Mouse (Mus musculus) MEL (cell line): ENCODE results near the gene Lztr1. TPM values are rescaled to one million over a fixed set of nuclear protein-coding genes. Genes with fewer than 3 reads are reported as not detected.

Experiments used
- DNase-seq: peaks from one replicate; pipeline ENCODE4 v3.0.0; 2011; ENCODE audit warnings: low read depth, low spot score
- H3K27ac ChIP-seq: 2 replicates; pipeline ENCODE4 v1.5.1; 2012; ENCODE audit warnings: low read depth, mild to moderate bottlenecking, control low read depth, low read length, moderate library complexity; ENCODE audit not compliant: control insufficient read depth
- H3K27me3 ChIP-seq, 2 experiments: fragments of 150-350 bp in 1 of 2; sonication (generic) in 1 of 2; 2 replicates each; pipeline ENCODE4 v1.6.1; 2012; ENCODE audit warnings: low read length in 2 of 2, mild to moderate bottlenecking in 2 of 2, improper control_type of control experiment in 1 of 2, moderate library complexity in 1 of 2; ENCODE audit not compliant: insufficient read depth in 2 of 2, control insufficient read depth in 1 of 2
- H3K36me3 ChIP-seq, 2 experiments: 2 replicates each; pipeline ENCODE4 v1.6.1; 2012 to 2014; ENCODE audit warnings: low read length in 2 of 2, improper control_type of control experiment in 1 of 2, inconsistent platforms in 1 of 2, mild to moderate bottlenecking in 1 of 2; ENCODE audit not compliant: insufficient read depth in 2 of 2, control insufficient read depth in 1 of 2
- H3K4me1 ChIP-seq, 2 experiments: fragments of 150-350 bp in 1 of 2; sonication (generic) in 1 of 2; 2 replicates each; pipeline ENCODE4 v1.6.1; 2012; ENCODE audit warnings: low read length in 2 of 2, improper control_type of control experiment in 1 of 2, mild to moderate bottlenecking in 1 of 2; ENCODE audit not compliant: insufficient read depth in 2 of 2, control insufficient read depth in 1 of 2
- H3K4me3 ChIP-seq, 2 experiments: fragments of 150-350 bp in 1 of 2; sonication (generic) in 1 of 2; 2 replicates each; pipeline ENCODE4 v1.5.1; 2012; ENCODE audit warnings: low read depth in 2 of 2, low read length in 2 of 2, mild to moderate bottlenecking in 2 of 2, moderate library complexity in 2 of 2, control low read depth in 1 of 2, improper control_type of control experiment in 1 of 2; ENCODE audit not compliant: control insufficient read depth in 1 of 2, insufficient read depth in 1 of 2
- H3K79me2 ChIP-seq: 2 replicates; pipeline ENCODE4 v1.6.1; 2012; ENCODE audit warnings: mild to moderate bottlenecking, low read length, moderate library complexity; ENCODE audit not compliant: control insufficient read depth, poor library complexity, insufficient read depth
- H3K9ac ChIP-seq: 2 replicates; pipeline ENCODE4 v1.6.1; 2012; ENCODE audit warnings: low read depth, mild to moderate bottlenecking, control low read depth, low read length, moderate library complexity; ENCODE audit not compliant: control insufficient read depth, poor library complexity, severe bottlenecking
- H3K9me3 ChIP-seq: fragments of 150-350 bp; sonication (generic); replicated peaks from 2 replicates; pipeline ENCODE4 v1.6.1; 2012; ENCODE audit warnings: mild to moderate bottlenecking, low read length, improper control_type of control experiment, moderate library complexity; ENCODE audit not compliant: insufficient read depth
- BHLHE40 ChIP-seq: IDR thresholded peaks from 2 replicates; pipeline ENCODE4 v1.6.1; 2012; ENCODE audit warnings: low read depth, mild to moderate bottlenecking, inconsistent platforms, low read length, improper control_type of control experiment, borderline replicate concordance
- ELF1 ChIP-seq: IDR thresholded peaks from 2 replicates; pipeline ENCODE4 v1.6.1; 2014; ENCODE audit warnings: low read depth, mild to moderate bottlenecking, inconsistent platforms, low read length, improper control_type of control experiment, moderate library complexity
- EP300 ChIP-seq, 2 experiments: IDR thresholded peaks; 2 replicates each; pipeline ENCODE4 v1.6.1; 2011; ENCODE audit warnings: improper control_type of control experiment in 2 of 2, low read length in 2 of 2, low read depth in 1 of 2, mild to moderate bottlenecking in 1 of 2
- ETS1 ChIP-seq: IDR thresholded peaks from 2 replicates; pipeline ENCODE4 v1.6.1; 2012; ENCODE audit warnings: low read depth, mild to moderate bottlenecking, inconsistent platforms, low read length, improper control_type of control experiment, moderate library complexity
- GATA1 ChIP-seq: IDR thresholded peaks from 2 replicates; pipeline ENCODE4 v1.6.1; 2011; ENCODE audit warnings: low read depth, low read length, improper control_type of control experiment
- HCFC1 ChIP-seq: IDR thresholded peaks from 2 replicates; pipeline ENCODE4 v1.6.1; 2012; ENCODE audit warnings: low read depth, mild to moderate bottlenecking, inconsistent platforms, low read length, improper control_type of control experiment, moderate library complexity
- JUND ChIP-seq: IDR thresholded peaks from 2 replicates; pipeline ENCODE4 v1.6.1; 2011; ENCODE audit warnings: low read depth, mild to moderate bottlenecking, improper control_type of control experiment, low read length
- MAFK ChIP-seq: IDR thresholded peaks from 2 replicates; pipeline ENCODE4 v1.6.1; 2011; ENCODE audit warnings: low read depth, mild to moderate bottlenecking, low read length, improper control_type of control experiment, borderline replicate concordance
- MEF2A ChIP-seq: IDR thresholded peaks from 2 replicates; pipeline ENCODE4 v1.6.1; 2014; ENCODE audit warnings: low read depth, mild to moderate bottlenecking, inconsistent platforms, low read length, improper control_type of control experiment; ENCODE audit not compliant: poor library complexity, insufficient replicate concordance, severe bottlenecking; ENCODE audit errors: extremely low read depth
- MXI1 ChIP-seq: IDR thresholded peaks from 2 replicates; pipeline ENCODE4 v1.6.1; 2011; ENCODE audit warnings: mild to moderate bottlenecking, low read depth, low read length, improper control_type of control experiment
- MYB ChIP-seq: IDR thresholded peaks from 2 replicates; pipeline ENCODE4 v1.6.1; 2011; ENCODE audit warnings: mild to moderate bottlenecking, low read depth, low read length, improper control_type of control experiment
- POLR2AphosphoS5 ChIP-seq: IDR thresholded peaks from 2 replicates; pipeline ENCODE4 v1.6.1; 2012; ENCODE audit warnings: low read depth, borderline replicate concordance, mild to moderate bottlenecking, inconsistent platforms, low read length, moderate library complexity, mixed read lengths
- RCOR1 ChIP-seq: IDR thresholded peaks from 2 replicates; pipeline ENCODE4 v1.6.1; 2012; ENCODE audit warnings: low read depth, mild to moderate bottlenecking, inconsistent platforms, low read length, improper control_type of control experiment
- SIN3A ChIP-seq: IDR thresholded peaks from 2 replicates; pipeline ENCODE4 v1.6.1; 2012; ENCODE audit warnings: low read length, improper control_type of control experiment, inconsistent platforms
- TAL1 ChIP-seq: IDR thresholded peaks from 2 replicates; pipeline ENCODE4 v1.6.1; 2012; ENCODE audit warnings: mild to moderate bottlenecking, inconsistent platforms, low read length, moderate library complexity, mixed read lengths
- TCF12 ChIP-seq: IDR thresholded peaks from 2 replicates; pipeline ENCODE4 v1.6.1; 2014; ENCODE audit warnings: low read depth, mild to moderate bottlenecking, inconsistent platforms, low read length, improper control_type of control experiment, moderate library complexity
- USF2 ChIP-seq, 2 experiments: IDR thresholded peaks; 2 replicates each; pipeline ENCODE4 v1.6.1; 2011 to 2012; ENCODE audit warnings: improper control_type of control experiment in 2 of 2, low read length in 2 of 2, borderline replicate concordance in 1 of 2, inconsistent platforms in 1 of 2, low read depth in 1 of 2, mild to moderate bottlenecking in 1 of 2; ENCODE audit not compliant: insufficient read depth in 1 of 2
- ZC3H11A ChIP-seq: IDR thresholded peaks from 2 replicates; pipeline ENCODE4 v1.6.1; 2012; ENCODE audit warnings: low read depth, mild to moderate bottlenecking, inconsistent platforms, low read length, improper control_type of control experiment
- ZNF384 ChIP-seq: IDR thresholded peaks from 2 replicates; pipeline ENCODE4 v1.6.1; 2012; ENCODE audit warnings: low read depth, mild to moderate bottlenecking, inconsistent platforms, low read length, improper control_type of control experiment
- polyA plus RNA-seq, 2 experiments: library from polyadenylated mRNA; stranded (reverse) in 1 of 2; unstranded in 1 of 2; fragments of >175 nt in 1 of 2; fragments of >200 nt in 1 of 2; gene quantifications; 2 replicates each; pipeline versions ENCODE4 v1.2.1 to v1.2.4; 2012; ENCODE audit warnings: low replicate concordance in 2 of 2, low read depth in 1 of 2; ENCODE audit not compliant: insufficient read length in 2 of 2, insufficient read depth in 1 of 2, missing spikeins in 1 of 2
- total RNA-seq: library from RNA; depleted of rRNA; stranded (reverse); fragments of 300-350 nt; gene quantifications from 2 replicates; pipeline ENCODE4 v1.2.3, GENCODE M21; 2012

Lztr1 gene
- total and polyA plus RNA-seq, 3 experiments: 45.1 to 83.2 TPM; not detected in 1

GRCm38 (mm10) chr16:17481465-17481864, 27.0 kb upstream of the Lztr1 start:
- DNase-seq: peak; percentile 52
- H3K79me2 ChIP-seq: peaks cover 40% of the 10 kb centered on the region
- H3K4me1 ChIP-seq: peaks cover 20 to 29% of the 10 kb centered on the region in 2 experiments
- H3K27me3 ChIP-seq: no peaks in the 10 kb centered on the region
- no peak overlapping the region for H3K4me3 ChIP-seq
- H3K36me3 ChIP-seq: peaks cover 12 to 44% of the 10 kb centered on the region in 2 experiments
- no peak overlapping the region for H3K9ac ChIP-seq
- H3K27ac ChIP-seq: peak overlapping the region; percentile 25
- no peaks in the 10 kb centered on the region for H3K9me3 ChIP-seq
- TF ChIP-seq MYB (peak; percentile 67; the same call in 1 of the 2 replicates), GATA1 (peak; percentile 95), MEF2A (no peak), TAL1 (peak; percentile 37; the same call in 1 of the 2 replicates), MAFK (peak; percentile 80; the same call in 1 of the 2 replicates), ZC3H11A (no peak), ZNF384 (no peak), JUND (peak; percentile 28; the same call in 1 of the 2 replicates), EP300 (IDR thresholded peaks at IDR 0.05; ENCODE audit: low read depth in 1 of 2, low read length in 2 of 2) (peak; percentile 91 to 94), BHLHE40 (peak; percentile 57; the same call in 1 of the 2 replicates), POLR2AphosphoS5 (no peak), USF2 (IDR thresholded peaks at IDR 0.05; ENCODE audit: borderline replicate concordance in 1 of 2, insufficient read depth in 1 of 2, low read depth in 1 of 2, low read length in 2 of 2) (no peak), ELF1 (no peak), HCFC1 (0 out of 2 replicates have a peak, but pooled peaks have one; percentile 24), ETS1 (peak; percentile 84), SIN3A (peak; percentile 76), TCF12 (peak; percentile 90), MXI1 (peak; percentile 60; the same call in 1 of the 2 replicates), RCOR1 (peak; percentile 96)

DNA sequence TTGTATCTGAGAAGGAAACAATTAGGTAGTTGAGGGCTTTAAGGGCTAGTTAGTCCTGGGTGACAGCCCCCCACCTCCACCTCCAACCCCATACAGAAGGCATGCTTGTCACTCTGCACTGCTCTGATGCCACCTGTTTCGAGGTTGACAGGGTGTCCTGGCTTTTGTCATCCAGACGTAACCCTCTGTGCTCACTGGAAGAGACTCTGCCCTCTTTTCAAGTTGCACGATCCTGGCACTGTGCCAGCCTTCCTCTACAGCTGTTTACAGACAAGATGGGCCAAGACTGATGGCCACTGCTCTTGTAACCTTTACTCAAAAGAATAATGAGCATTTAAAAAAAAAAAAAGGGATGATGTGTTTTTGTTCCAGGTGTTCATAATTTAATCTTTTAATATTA, 22.0 kb upstream of the Lztr1 start:
- H3K4me1 ChIP-seq: peaks cover 4 to 9% of the 10 kb centered on the region in 2 experiments
- H3K27me3 ChIP-seq: no peaks in the 10 kb centered on the region
- H3K27ac ChIP-seq: no peak overlapping the region
- TF ChIP-seq MYB: no peak
- TF ChIP-seq ETS1: 0 out of 2 replicates have a peak, but pooled peaks have one; percentile 12
- no peak for TF ChIP-seq MAFK
- TF ChIP-seq POLR2AphosphoS5: no peak
- H3K36me3 ChIP-seq: peaks cover 10 to 11% of the 10 kb centered on the region in 2 experiments; a peak in 3 of 4 replicates
- H3K79me2 ChIP-seq: peaks cover 11% of the 10 kb centered on the region
- DNase-seq: peak; percentile 36
- no peaks in the 10 kb centered on the region for H3K9me3 ChIP-seq
- H3K9ac ChIP-seq: no peak overlapping the region
- no peak overlapping the region for H3K4me3 ChIP-seq
